Mouse (Mus musculus): ENCODE results near the gene Tmem30c.

Gene Tmem30c

DNA sequence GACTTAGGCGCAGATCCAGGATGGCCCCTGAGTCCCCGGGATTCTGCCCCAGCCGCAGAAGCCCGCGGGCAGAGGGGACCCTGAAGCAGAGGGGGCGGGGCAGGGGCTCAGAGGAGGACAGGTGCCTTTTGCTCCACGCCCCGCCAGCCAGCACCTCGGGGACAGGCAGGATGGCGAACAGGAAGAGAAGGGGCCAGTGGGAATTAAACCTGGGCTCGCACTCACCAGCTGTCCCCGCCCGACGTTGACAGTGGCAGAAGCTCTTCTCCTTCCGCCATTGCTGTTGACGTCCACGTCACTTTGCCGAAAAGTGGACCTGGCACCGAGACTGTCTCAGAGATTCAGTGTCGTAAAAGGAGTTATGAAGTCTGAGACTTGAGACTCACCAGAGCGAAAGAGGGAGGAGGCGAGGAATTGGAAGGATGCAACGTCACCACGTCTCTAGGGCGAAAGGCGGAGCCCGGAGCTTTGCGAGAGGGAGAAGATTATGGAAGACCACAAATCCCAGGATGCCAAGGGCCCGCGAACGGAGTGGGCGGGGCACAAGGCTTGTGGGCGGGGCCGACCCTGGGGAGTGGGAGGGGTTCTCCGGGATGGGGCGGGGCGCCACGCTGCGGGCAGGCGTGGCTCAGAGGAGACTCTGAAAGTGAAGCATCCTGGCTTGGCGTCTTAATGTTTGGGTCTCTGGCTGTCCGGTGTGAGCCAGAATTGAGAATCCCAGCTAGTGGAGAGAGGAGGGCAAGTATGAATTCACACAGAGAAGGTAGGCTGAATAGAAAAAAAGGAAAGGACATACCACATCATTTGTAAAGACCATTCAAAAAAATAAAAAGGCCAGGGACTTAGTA lies 61.4 kb downstream of the Tmem30c start, which contains the start of gene Tbc1d23:
Tbc1d23 (minus strand) TSS at position 416 of the 848 bp plus-strand sequence.
- peak; percentile 96 for DNase-seq (ENCODE audit: low spot score)

DNA sequence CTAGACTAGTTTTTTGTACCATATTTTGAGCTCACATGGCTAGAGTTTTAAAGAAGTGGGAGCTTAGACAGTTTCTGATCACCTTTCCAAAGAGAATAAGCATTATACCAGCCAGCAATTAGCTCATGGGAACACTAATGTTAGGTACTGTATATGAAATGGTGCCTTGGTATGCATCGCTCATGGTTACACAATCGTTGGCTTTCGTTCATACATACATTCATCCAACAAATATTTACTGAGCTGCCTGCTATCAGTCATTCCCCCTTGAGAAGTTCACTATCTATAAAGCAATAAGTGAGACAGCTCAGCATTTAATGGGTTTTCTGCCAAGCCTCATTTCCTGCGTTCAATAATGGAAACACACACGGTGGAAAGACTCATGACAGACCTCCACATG lies 66.2 kb downstream of the Tmem30c start:
- DNase-seq (ENCODE audit: low spot score) = no peak

DNA sequence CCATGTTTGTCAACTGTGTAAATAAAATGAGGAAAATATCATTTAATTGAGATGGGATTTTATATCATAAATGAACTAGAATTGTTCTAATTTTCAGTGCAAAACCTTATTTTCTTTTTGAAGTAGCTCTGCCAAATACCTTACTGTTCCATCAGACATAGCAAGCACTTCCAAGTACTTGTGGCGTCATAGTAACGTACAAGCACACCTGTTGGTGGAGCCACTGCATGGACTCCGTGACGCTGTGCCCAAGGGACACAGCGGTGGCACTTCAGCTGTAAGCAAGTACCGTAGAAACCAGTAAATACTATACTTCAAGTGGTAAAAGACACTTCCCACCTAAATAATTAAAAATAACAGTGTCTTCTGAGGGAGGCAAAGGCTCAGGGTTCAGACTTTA lies 72.3 kb downstream of the Tmem30c start:
- no peak for DNase-seq (ENCODE audit: low spot score)
